Mouse (Mus musculus): ENCODE results near the gene Hdac10.

The Hdac10 gene

DNA sequence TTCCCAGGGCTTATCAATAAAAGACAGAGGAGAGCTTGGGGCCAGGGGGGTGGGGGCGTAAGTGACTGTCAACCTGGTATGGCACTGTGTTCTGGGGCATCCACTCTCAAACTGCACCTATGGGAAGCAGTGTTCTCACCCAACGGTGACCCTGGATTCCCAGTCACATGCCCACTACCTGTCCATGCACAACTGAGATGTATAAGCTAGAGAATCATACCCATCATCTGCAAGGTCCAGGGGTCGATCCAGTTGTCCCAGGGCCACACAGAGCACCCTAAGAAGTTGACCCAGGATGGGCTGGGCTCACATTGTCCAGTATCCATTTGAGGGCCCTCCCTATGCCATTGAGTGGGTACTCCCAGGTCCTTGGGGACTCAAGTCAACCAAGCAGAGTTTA is 4.2 kb downstream of the Hdac10 start:
- DNase-seq (ENCODE audit: low spot score in 2 of 2), result no peak

DNA sequence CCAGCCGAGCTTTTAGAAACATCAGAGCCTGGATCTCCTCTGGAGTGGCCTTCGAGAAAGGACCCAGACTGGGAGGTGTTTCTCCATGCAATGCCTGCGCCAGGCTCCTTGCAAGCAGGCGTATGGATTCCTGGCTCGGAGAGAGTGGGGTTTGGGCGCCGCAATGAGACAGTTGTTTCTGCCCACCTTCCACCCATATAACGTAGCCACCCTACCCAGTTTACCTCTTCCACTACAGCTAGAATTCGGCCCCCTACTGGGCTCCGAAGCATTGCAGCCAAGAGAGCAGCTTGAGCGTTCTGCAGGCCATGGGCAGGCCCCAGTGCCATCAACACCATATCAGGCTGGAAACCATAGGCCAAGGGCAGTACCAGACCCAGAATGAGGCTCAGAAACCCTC is 4.9 kb downstream of the Hdac10 start:
- peak in 1 of 2 experiments; percentile 51 for DNase-seq (ENCODE audit: low spot score in 2 of 2)

DNA sequence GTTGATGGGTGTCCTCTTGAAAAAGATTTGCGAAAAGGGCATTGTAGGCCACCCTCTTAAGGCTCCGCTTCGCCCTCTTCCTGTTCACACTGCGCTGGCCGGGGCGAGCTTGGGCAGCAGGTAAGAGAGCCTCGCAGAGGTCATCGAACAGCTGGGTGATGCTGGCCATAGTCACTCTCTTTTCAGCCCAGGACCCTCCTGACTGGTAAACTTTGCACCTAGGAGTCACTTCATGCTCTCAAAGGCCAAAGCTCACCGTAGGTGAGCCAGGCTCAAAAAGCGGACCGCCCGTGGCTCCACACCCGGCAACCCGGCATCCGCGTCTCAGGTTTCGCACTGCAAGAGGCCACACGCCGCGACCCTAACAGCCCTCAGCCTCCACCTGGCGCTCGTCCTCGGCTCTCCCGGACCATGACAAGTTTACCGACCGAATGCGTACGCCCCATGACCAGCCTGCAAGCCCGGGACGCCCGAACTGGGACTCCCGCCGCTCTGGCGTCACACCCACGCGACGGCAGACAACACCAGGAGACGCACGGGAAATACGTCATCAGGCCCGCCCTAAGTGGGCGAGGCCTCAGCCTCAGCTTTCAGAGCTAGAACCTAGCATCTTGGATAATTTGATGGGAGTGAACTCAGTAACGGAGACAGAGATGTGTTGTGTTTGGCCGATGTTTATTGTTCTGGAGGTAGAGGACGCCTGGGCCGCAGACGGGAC is 5.7 kb downstream of the Hdac10 start, which contains the start of gene Tubgcp6:
TSS of gene Tubgcp6 (minus strand) at position 464 of the 718 bp plus-strand sequence.
- peak; percentile 92 to 93 for DNase-seq (ENCODE audit: low spot score in 2 of 2)

DNA sequence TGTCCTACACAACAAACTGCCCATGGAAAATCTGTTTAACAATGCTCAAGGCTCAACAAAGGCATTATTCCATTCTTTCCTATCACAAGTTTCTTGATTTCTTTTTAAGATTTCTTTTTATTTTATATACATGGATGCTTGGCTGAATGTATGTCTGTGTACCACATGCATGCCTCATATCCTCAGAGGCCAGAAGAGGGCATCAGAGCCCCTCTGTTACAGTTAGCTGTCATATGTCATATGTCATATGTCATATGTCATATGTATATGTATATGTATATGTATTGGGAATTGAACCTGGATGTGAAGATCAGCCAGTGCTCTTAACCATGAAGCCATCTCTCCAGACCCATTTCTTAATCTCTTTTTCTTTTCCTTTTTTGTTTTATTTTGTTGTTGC is 10.5 kb downstream of the Hdac10 start:
- DNase-seq (ENCODE audit: low spot score in 2 of 2), result no peak

DNA sequence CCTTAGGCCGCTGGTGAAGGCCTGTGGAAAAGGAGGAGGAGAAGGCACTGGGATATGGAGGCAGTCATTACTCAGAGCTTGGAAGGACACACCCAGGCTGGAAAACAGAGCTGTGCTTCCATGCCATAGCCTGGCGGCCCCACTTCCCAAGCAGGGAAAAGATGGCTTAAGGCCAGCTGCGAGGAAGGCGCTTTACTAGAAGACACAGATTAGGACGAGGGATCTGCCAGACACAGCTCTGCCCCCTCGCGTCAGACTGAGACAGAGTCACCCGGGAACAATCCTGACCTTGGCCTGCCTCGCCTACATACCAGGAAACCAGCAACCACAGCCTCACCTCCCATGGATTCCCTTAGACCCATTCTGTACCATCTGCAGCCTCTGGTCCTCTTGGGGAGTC is 18.4 kb downstream of the Hdac10 start:
- DNase-seq (ENCODE audit: low spot score in 2 of 2), result no peak

DNA sequence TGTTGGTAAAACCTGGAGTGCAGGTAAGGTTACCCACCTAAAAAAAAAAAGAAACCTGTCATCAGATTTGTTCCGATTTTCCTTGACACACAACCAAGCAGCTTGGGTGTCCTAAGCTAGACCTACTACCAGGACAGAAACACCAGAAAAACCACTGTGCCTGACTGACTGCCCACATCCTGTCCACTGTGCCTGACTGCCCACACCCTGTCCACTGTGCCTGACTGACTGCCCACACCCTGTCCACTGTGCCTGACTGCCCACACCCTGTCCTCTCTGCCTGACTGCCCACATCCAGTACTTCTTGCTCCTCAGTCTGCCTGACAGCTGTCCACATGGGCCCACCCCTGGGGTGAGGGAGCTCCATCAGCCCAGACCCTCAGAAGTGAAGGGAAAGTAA is 21.5 kb downstream of the Hdac10 start:
- DNase-seq (ENCODE audit: low spot score in 2 of 2), result no peak

DNA sequence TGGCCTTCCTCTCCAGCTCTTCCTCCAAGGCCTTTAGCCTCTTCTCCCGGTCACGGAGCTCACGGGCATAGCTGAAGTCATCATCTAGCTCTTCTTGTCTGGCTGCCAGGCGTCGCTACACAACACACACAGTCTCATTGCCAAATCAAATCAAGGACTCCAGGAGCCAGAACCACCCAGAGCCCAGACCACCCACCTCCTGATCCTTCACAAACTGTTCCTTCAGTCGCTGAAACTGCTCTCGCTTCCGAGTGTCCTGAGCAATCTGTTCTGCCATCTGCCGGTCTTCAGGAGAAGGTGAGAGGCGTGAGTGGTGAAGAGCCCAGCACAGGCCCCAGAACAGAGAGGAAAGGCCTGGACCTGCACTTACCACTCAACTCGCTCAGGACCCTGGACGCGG is 22.4 kb downstream of the Hdac10 start:
- no peak for DNase-seq (ENCODE audit: low spot score in 2 of 2)

DNA sequence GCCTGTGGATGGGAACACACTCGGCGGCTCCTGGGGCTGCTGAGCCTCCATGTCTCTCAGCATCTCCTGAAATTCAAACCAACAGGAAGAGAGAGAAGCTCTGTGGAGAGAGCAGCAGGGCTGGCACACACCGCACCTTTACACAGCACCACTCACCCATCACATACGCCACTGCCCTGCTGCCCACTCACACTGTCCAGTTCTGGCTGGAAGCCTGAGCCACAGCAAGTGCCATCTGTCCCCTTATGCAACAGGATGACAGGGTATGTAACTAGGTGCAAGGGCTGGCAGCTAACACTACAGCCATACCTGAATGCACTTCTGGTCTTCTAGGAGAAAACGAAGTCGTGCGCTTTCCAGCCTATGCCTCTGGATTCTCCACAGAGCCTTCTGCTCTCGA is 24.1 kb downstream of the Hdac10 start:
- no peak for DNase-seq (ENCODE audit: low spot score in 2 of 2)

DNA sequence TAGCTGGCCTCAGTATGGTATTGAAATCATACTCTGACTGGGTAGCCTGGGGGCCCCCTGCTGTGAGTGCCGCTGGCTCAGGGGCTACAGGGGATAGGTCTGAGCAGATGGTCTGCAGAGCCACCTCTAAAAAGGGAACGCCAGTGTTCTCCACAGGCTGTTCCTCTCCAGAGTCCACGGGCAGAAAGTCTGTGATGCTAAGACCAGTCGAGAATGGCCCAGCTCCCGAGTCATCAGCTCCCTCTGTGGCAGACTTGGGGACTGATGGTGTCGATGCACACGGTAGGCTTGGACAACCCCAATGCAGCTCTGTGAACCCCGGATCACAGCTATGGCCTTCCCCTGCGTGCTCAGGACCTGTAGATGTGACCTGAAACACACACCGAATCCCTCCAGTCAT is 24.6 kb downstream of the Hdac10 start:
- no peak for DNase-seq (ENCODE audit: low spot score in 2 of 2)

DNA sequence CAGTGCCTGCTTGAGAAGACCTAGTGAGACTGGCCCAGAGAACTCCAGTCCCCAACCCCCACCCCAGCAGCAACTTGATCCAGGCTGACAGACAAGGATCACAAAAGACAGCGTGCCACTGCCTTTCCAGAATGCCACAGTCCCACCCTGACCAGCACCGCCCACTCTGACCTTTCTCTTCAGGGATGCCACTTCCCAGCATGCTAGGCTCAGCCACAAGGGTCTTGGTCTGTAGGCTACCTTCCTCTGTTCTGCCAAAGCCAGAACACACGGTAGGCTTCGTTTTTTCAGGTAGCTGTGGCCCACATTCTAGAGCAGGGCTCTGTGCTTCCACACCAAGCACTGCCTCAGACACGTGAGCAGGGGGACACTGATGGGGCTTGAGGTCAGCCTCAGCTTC is 25.9 kb downstream of the Hdac10 start:
- DNase-seq (ENCODE audit: low spot score in 2 of 2), result no peak

DNA sequence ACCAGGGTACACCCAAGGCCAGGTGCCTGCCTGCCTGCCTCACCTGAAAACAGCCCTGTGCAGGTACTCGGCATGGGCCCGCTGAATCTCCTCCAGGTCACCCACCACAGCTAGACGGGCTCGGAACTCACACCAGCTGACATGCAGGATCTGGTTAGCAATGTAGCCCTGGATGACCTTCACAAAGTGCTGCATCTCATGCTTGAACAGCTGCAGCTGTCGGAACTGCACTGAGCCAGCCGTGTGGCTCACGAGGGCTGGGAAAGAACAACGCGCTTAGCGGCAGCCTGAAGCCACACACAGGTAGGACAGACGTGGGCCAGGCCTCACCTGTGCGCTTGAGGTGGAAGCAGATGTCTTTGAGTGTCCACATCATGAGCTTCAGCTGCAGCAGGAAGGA is 27.7 kb downstream of the Hdac10 start:
- DNase-seq (ENCODE audit: low spot score in 2 of 2), result no peak

DNA sequence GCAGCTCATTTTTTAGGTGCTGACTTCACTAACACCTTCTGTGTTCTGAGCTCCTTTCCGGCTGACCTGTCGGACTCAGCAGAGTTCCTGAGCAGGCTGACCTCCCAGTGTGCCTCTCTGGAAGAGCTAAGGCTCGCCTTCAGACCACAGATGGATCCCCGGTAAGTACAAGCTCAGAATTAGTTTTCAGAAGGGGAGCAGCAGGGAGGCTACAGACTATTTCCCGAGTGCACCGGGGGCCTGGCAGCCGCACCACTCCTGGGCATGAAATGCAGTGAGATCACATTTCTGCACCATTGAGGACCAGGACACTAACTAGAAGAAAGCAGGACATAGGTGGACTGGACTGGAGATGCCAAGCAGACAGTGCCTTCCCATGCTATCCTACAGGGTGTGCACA is 29.9 kb downstream of the Hdac10 start:
- DNase-seq (ENCODE audit: low spot score in 2 of 2), result no peak

DNA sequence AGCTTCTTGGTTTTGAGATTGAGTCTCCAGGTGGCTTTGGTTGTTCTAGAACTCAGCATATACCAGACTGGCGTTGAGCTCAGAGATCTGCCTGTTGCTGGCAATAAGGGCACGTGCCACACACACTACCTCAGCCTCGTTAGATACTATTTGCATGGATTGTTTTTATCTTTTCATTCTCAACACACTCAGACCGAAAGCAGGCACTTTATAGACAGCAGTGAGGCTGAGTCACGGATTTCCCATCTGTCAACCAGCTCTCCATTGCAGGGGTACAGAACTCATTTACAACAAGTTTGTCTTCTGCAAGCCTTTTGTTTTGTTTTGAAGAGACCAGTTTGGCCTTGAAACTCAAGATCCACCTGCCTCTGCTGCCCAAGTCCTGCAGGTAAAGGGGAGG is 31.1 kb downstream of the Hdac10 start:
- DNase-seq (ENCODE audit: low spot score in 2 of 2), result no peak

DNA sequence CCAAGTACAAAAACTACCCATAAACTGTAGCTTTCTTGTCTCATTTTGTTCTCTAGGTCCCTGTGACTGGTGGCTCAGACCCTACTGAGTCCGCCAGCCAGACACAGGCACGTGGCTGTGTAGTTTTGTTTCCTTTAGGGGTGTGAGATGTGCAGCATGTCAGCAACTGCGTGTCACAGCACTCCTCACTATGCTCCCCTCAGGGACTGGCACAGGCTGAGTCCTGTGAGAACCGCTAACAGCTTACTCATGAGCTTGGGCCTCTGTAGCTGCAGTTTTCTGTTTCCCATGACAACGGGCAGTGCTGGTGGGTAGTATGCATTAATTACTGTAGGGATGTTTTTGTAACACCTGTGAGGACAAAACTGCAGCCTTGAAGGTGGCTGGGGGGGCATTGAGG is 36.3 kb downstream of the Hdac10 start:
- no peak for DNase-seq (ENCODE audit: low spot score in 2 of 2)

DNA sequence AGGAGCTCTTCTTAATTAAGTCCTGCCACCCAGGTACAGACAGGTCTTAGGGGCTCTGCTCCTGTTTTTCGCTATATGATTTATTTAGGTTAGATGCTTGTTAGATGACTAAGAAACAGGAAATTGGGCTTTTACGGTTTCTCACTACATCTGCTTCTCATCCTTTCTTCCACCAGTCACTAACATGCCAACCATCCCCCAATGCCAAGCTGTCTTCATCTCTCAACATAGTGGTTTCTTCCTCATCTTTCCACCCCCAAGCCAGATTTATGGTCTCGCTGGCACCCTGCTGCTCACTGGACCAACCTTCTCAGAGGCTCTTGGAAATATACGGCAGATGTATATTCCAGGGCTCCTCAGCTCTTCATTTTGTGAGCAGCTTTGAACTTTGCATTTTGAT is 37.8 kb downstream of the Hdac10 start:
- no peak for DNase-seq (ENCODE audit: low spot score in 2 of 2)

DNA sequence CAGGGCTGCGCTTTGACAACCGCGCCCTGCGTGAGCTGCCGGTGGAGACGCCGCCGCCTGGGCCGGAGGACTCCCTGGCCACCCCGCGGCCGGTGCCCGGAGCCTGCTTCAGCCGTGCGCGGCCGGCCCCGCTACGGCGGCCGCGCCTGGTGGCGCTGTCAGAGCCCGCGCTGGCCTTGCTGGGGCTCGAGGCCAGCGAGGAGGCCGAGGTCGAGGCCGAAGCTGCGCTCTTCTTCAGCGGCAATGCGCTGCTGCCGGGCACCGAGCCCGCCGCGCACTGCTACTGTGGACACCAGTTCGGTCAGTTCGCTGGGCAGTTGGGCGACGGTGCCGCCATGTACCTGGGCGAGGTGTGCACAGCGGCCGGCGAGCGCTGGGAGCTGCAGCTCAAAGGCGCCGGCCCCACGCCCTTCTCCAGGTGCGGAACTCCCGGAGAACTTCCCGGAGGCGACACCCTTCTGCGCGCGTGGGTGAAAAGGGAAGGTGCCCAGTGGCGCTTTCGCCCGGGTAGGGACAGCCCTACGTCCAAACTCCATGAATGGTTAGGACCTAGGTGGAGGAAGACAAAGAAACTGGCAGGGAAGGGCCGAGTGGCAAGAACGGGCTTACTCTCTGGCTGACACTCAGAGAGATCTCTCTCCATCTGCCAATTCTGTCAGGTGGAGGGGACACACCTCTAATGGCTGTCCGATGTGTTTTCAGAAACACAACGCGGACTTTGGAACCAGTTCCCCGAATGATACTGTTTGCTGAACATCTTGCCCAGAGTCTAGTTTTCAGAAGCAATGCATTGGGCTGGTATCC is 39.0 kb downstream of the Hdac10 start:
- DNase-seq (ENCODE audit: low spot score in 2 of 2), result no peak

DNA sequence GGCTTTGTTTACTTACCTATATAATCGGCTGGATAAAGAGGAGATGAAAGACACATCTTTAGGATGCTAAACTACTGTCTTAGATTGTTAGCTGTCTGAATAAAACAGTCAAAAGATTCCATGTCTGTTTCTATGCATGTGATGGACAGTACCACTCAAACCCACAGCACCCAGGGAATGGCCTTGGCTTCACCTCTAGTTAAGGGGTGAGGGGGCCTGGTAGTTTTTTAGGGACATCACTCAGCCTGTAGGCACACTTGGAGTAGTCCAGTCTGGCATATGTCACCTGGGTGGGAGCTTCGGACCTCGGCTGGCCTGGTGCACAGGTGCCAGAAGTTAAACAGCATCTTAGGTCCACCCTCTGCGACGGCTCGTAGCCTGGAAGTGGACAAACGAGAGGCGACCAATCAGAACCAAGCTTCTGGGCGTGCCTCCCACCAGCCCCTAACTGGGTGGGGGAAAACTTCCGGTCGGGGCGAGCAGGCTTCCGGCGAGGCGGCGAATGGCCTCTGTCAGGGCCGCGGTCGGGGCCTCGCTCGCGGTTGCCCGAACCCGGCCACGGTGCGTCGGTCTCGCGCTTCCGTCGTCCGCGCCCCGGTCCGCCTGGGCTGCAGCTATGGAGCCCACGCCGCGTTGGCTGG is 39.8 kb downstream of the Hdac10 start, which contains the start of gene Selenoo:
TSS of gene Selenoo (plus strand) at position 478 of the 641 bp plus-strand sequence.
- peak; percentile 72 to 84 for DNase-seq (ENCODE audit: low spot score in 2 of 2)

DNA sequence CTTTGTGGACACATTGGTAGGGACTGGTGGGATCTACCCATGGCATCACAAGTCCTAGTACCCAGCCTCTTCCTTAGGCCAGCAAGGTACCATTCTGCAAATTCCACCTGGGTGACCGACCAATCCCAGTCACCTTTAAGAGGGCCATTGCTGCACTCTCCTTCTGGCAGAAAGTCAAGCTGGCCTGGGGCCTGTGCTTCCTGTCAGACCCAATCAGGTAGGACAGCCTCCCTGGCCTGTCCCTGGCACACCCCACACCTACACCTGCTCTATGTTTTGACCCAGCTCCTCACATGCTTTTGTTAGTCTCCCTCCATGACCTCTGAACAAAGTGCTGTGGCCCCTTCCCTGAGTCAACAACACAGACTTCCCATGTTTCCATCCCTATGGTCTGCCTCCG is 43.7 kb downstream of the Hdac10 start:
- DNase-seq (ENCODE audit: low spot score in 2 of 2), result no peak

DNA sequence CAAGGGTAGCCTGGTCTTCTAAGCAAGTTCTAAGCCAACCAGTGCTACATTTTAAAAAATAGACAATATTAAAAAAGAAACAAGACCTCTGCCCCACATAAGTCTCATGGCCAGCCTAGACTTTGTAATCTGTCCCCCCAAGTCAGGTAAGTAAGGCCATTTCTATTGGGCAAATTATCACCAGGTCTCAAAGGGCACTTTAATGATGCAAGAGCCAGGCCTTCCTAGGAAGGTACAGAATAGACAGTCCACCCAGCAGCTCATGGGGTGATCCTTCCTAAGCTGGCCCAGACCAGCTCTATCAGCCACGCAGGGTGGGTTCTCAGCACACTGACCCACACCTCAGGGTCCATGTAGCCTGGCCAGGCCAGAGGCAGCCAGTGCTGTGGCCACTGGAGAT is 44.6 kb downstream of the Hdac10 start:
- no peak for DNase-seq (ENCODE audit: low spot score in 2 of 2)

DNA sequence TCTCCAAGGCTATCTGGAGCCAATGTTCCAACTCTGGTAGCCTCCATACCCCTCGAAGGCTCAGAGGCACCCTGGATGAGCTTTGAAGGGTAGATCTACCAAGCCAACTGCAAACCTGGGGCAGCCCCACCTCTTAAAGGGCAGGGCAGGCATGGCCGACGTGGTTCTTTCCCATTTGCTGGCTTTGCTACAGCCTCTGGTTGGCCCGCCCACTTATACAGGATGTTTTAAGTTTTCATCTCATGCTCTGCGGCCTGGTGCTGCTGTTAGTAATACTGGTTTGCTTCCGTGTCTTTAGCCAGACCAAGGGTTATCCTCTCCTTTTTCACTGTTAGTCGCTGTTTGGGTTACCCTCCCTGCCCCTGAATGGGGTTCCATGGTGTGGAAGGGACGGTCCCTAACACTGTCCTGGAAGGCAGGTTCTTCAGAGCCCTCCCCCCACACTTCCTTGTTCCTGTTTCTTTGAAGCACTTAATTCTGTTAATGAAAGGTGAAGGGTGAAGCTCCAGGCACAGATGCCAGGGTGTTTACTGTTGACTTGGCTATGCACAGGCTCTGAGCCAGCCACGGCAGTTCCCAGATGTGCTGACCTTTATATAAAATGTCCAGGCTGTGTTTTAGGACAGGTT is 50.2 kb downstream of the Hdac10 start:
- DNase-seq (ENCODE audit: low spot score in 2 of 2), result no peak

DNA sequence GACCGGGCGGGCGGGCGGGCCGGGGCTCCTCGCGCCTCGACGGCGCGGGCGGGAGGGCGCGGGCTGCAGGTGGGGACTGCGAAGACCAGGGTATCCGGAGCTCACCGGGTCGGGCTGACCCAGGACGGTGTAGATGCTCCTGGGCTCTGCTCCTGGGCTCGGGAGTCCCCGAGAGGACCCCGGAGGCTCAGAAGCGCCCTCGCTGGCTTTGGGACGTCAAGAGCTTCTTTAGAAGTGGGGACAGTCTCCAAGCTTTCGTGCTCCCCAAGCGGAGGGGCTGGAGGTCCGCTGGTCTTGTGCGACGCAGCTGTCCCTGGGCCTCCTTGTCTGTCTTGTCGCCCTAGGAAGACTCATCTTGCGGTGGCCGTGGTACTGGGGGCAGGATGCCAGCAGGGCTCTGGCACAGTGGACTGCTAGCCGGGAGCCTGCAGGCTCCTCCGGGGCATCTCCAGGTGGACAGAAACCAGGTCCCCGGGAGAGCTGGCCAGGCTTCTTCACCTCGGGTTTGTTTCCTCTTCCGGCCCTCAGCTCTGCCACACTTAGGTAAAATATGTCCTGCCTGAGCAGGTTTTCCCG is 52.3 kb downstream of the Hdac10 start:
- DNase-seq (ENCODE audit: low spot score in 2 of 2), result no peak

Data from frontal cortex, postnatal 25 days (tissue).